Mouse (Mus musculus): ENCODE measurements around the gene 2010111I01Rik. TPM values are rescaled to one million over a fixed set of nuclear protein-coding genes. Genes with fewer than 3 reads are reported as not detected.

The 2010111I01Rik gene
- polyA plus RNA-seq, 1 experiment: 47.5 TPM

DNA sequence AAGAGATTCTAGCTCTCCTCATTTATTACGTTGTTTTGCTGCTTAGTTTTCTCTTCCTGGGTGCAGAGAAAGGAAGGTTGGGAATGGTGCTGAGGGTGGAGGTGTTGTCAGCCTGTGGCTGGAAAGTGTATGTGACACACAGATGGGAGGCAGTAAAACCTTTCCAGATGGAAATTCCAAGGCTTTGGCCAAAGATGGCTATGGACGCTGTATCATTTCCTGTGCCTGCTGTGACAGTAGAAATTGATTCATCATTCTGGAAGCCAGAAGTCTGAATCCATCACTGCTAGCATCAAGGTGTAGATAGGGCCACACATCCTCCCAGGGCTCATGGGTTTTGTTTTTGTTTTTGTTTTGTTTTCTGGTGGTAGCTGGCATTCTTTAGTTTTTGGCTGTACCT, 141.9 kb downstream of the 2010111I01Rik start:
- no peak for TF ChIP-seq CTCF (IDR thresholded peaks at IDR 0.05; ENCODE audit: control insufficient read depth, insufficient read depth, low read length)
- no peak for TF ChIP-seq POLR2A (IDR thresholded peaks at IDR 0.05; ENCODE audit: borderline replicate concordance, control insufficient read depth, low read depth, low read length)
- 80% methylated on average over 2 of the region's 2 CpGs for WGBS
- H3K4me3 ChIP-seq (replicated peaks; ENCODE audit: control insufficient read depth, low read depth, low read length): no peak overlapping the region
- no peaks in the 10 kb centered on the region; the same call in 1 of the 2 replicates for H3K4me1 ChIP-seq (ENCODE audit: control insufficient read depth, insufficient read depth, low read length)
- H3K27ac ChIP-seq (ENCODE audit: control insufficient read depth, insufficient read depth, low read depth, low read length, poor library complexity): no peak overlapping the region

DNA sequence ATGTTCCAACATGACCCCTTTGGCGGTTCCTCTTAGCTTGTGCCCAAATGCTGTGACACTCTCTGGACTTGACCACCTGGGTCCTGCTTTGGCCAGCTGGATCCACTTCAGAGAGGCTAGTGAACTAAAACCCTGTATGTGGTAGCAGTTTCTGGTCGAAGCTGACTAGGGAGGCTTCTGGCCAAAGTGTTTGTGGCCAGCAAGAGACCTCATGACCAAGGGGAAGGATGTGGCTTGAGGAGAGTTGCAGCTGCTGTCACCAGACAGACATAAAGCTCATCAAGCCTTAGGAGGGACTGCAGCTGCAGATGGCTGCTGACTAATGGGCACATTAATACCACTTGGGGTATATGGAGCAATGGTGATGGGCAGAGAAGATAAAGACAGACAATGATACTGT, 143.9 kb downstream of the 2010111I01Rik start:
- no peak for TF ChIP-seq CTCF (IDR thresholded peaks at IDR 0.05; ENCODE audit: control insufficient read depth, insufficient read depth, low read length)
- TF ChIP-seq POLR2A (IDR thresholded peaks at IDR 0.05; ENCODE audit: borderline replicate concordance, control insufficient read depth, low read depth, low read length): no peak
- no peak overlapping the region for H3K4me3 ChIP-seq (replicated peaks; ENCODE audit: control insufficient read depth, low read depth, low read length)
- 9% methylated on average over 2 of the region's 2 CpGs for WGBS
- H3K4me1 ChIP-seq (ENCODE audit: control insufficient read depth, insufficient read depth, low read length): no peaks in the 10 kb centered on the region; the same call in 1 of the 2 replicates
- H3K27ac ChIP-seq (ENCODE audit: control insufficient read depth, insufficient read depth, low read depth, low read length, poor library complexity): no peak overlapping the region

- no peak overlapping the region for H3K27ac ChIP-seq (ENCODE audit: control insufficient read depth, insufficient read depth, low read depth, low read length, poor library complexity)
- no peak for TF ChIP-seq POLR2A (IDR thresholded peaks at IDR 0.05; ENCODE audit: borderline replicate concordance, control insufficient read depth, low read depth, low read length)
- TF ChIP-seq CTCF (IDR thresholded peaks at IDR 0.05; ENCODE audit: control insufficient read depth, insufficient read depth, low read length): no peak
- 72% methylated on average over 5 of the region's 5 CpGs for WGBS
- H3K4me3 ChIP-seq (replicated peaks; ENCODE audit: control insufficient read depth, low read depth, low read length): no peak overlapping the region
- H3K4me1 ChIP-seq (ENCODE audit: control insufficient read depth, insufficient read depth, low read length): no peaks in the 10 kb centered on the region; the same call in 1 of the 2 replicates
Observed at GRCm38 (mm10) chr13:63111297-63112042, 146.8 kb downstream of the 2010111I01Rik start.

DNA sequence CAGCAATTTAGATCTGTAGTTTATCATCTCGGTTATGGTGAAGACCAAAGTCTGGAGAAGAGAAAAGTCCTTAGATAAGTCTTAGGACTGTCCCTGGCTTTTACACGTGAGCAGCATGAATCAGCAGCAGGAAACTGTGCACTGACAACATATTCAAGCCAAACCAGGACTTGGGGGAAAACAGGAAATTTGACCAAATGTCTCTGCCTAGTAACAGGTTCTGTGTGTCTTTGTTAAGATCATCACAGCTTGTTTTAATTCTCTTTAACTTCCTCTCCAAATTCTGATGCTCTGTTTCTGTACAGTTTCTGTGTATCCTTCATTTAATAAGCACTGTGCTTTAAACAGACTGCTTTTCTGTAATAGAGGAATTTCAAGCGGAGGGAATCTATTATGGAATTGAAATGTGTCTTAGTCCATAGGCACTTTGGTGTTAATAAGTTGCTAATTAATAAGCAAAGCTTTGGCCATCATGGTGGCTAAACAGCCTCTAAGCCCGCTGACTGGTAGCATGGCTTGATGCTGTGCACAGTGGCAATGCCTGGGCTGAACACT, 147.4 kb downstream of the 2010111I01Rik start:
- 46% methylated on average over 4 of the region's 4 CpGs for WGBS
- no peaks in the 10 kb centered on the region; the same call in 1 of the 2 replicates for H3K4me1 ChIP-seq (ENCODE audit: control insufficient read depth, insufficient read depth, low read length)
- no peak overlapping the region for H3K27ac ChIP-seq (ENCODE audit: control insufficient read depth, insufficient read depth, low read depth, low read length, poor library complexity)
- no peak for TF ChIP-seq POLR2A (IDR thresholded peaks at IDR 0.05; ENCODE audit: borderline replicate concordance, control insufficient read depth, low read depth, low read length)
- no peak for TF ChIP-seq CTCF (IDR thresholded peaks at IDR 0.05; ENCODE audit: control insufficient read depth, insufficient read depth, low read length)
- no peak overlapping the region for H3K4me3 ChIP-seq (replicated peaks; ENCODE audit: control insufficient read depth, low read depth, low read length)

- 38% methylated on average over 10 of the region's 10 CpGs for WGBS
- no peak overlapping the region for H3K4me3 ChIP-seq (replicated peaks; ENCODE audit: control insufficient read depth, low read depth, low read length)
- TF ChIP-seq POLR2A (IDR thresholded peaks at IDR 0.05; ENCODE audit: borderline replicate concordance, control insufficient read depth, low read depth, low read length) (no peak), CTCF (IDR thresholded peaks at IDR 0.05; ENCODE audit: control insufficient read depth, insufficient read depth, low read length) (no peak)
- H3K27ac ChIP-seq (ENCODE audit: control insufficient read depth, insufficient read depth, low read depth, low read length, poor library complexity): no peak overlapping the region
- H3K4me1 ChIP-seq (ENCODE audit: control insufficient read depth, insufficient read depth, low read length): no peaks in the 10 kb centered on the region; the same call in 1 of the 2 replicates
Observed at GRCm38 (mm10) chr13:63112598-63113372, 148.1 kb downstream of the 2010111I01Rik start.

- no peaks in the 10 kb centered on the region; the same call in 1 of the 2 replicates for H3K4me1 ChIP-seq (ENCODE audit: control insufficient read depth, insufficient read depth, low read length)
Observed at GRCm38 (mm10) chr13:63113881-63114301, 149.2 kb downstream of the 2010111I01Rik start.

DNA sequence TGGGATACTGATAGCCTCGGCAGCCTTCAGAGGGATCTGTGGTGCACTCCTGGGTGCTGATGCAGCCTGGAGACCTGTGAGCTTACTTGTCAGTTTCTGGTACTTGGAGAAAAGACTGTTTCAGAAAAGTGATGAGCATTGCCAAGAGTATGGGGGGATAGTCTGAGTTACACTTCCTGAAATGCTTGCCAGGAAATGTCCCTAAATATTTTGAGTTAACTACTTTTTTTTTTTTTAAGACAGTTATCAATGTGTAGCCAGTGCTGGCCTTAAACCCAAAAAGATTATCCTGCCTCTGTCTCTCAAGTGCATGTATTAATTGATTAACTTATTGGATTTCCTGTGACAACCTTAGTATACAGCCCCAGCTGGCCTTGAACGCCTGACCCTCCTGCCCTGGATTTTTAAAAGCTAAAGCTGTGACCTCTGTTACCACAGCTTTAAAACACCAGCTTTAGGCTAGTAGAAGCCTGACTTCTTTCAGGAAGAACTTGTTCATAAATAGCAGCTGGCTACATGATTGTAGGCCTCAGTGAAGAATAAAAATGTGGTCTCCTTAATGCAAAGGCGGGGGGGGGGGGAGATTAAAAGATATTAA, 150.6 kb downstream of the 2010111I01Rik start:
- H3K4me3 ChIP-seq (replicated peaks; ENCODE audit: control insufficient read depth, low read depth, low read length): no peak overlapping the region
- no peaks in the 10 kb centered on the region; the same call in 1 of the 2 replicates for H3K4me1 ChIP-seq (ENCODE audit: control insufficient read depth, insufficient read depth, low read length)
- 70% methylated on average over 3 of the region's 3 CpGs for WGBS
- TF ChIP-seq POLR2A (IDR thresholded peaks at IDR 0.05; ENCODE audit: borderline replicate concordance, control insufficient read depth, low read depth, low read length): no peak
- no peak overlapping the region for H3K27ac ChIP-seq (ENCODE audit: control insufficient read depth, insufficient read depth, low read depth, low read length, poor library complexity)

More at GRCm38 (mm10) chr13:63113881-63114301, 149.2 kb downstream of the 2010111I01Rik start:
- Histone ChIP-seq H3K4me3 (replicated peaks; ENCODE audit: control insufficient read depth, low read depth, low read length) (no peak overlapping the region), H3K27ac (ENCODE audit: control insufficient read depth, insufficient read depth, low read depth, low read length, poor library complexity) (no peak overlapping the region)
- WGBS: 33% methylated on average over 4 of the region's 4 CpGs
- no peak for TF ChIP-seq CTCF (IDR thresholded peaks at IDR 0.05; ENCODE audit: control insufficient read depth, insufficient read depth, low read length)
